Mouse (Mus musculus): ENCODE measurements around the gene Cox4i2. TPM values are rescaled to one million over a fixed set of nuclear protein-coding genes. Genes with fewer than 3 reads are reported as not detected.
A peak's percentile ranks its signal among the peaks of the same experiment; 100 is the strongest.

Cox4i2 gene
- polyA plus RNA-seq, 1 experiment from 2014 or later = 5.2 TPM

- Histone ChIP-seq H3K27ac (0 out of 2 replicates have a peak overlapping the region, but pooled peaks have one; percentile 45), H3K4me1 (peaks cover 48% of the 10 kb centered on the region)
Measured at GRCm38 (mm10) chr2:152736748-152737147, 17.2 kb upstream of the Cox4i2 start.

DNA sequence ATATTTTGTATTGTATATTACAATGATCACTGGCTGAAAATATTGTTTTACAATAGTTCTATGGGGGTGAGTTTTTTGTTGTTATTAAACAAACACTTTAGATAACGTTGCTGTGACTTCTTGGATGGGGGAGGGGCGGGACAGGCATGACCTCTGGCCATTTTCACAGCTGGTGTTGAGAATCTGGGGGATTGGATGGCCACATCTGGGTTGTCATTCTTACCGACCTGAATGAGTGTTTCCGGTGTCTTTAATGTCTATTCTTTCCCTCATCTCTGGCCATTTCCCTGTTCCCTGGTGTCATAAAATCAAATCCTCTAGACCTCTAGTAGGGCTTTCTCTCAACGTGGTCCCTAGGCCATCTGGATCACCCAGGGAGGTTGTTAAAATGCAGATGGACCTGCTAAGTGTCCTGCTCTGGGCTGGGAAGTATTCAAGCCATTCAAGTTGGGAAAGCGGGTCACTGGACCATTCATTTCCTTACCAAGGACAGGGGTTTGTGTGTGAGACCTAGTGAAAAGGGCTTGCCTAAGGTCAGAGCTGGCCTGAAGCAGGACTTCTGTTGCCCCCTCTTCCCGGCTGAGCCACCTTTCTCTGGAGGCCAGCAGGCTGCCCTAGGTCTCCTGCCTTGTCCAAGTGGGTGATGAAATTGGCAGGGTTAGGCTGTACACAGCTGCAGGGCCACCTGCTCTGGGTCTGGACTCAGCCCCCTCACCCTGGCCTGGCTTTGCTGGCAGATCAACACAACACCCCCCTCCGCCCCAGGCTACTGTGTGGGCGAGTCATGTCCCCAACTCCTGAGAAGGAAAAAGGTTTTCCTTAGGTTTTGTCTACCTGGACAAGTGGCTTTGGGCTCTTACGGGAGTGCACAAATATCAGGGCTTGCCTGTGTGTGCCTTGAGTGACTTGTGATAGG, 16.4 kb upstream of the Cox4i2 start:
- H3K4me2 ChIP-seq = peak overlapping the region; percentile 86
- H3K4me3 ChIP-seq = peak overlapping the region; percentile 48
- WGBS = 16% methylated on average over 10 of the region's 10 CpGs
- no peaks in the 10 kb centered on the region for H3K36me3 ChIP-seq (replicated peaks)
- H3K27ac ChIP-seq = peak overlapping the region; percentile 40; the same call in 1 of the 2 replicates
- peak overlapping the region; percentile 8; the same call in 1 of the 2 replicates for H3K9ac ChIP-seq
- 0 out of 2 replicates have a peak, but pooled peaks cover 5% of the 10 kb centered on the region for H3K27me3 ChIP-seq (replicated peaks)
- peaks cover 48% of the 10 kb centered on the region for H3K4me1 ChIP-seq
- H3K9me3 ChIP-seq = no peaks in the 10 kb centered on the region
- no peak for ATAC-seq (replicated peaks)

More at GRCm38 (mm10) chr2:152736748-152737147, 17.2 kb upstream of the Cox4i2 start:
- no peaks in the 10 kb centered on the region for H3K36me3 ChIP-seq (replicated peaks)
- peak overlapping the region; percentile 48 for H3K4me3 ChIP-seq
- 0% methylated on average over 22 of the region's 22 CpGs for WGBS
- H3K4me2 ChIP-seq = peak overlapping the region; percentile 86
- no peak for ATAC-seq (replicated peaks)
- H3K9me3 ChIP-seq = no peaks in the 10 kb centered on the region
- 0 out of 2 replicates have a peak, but pooled peaks cover 5% of the 10 kb centered on the region for H3K27me3 ChIP-seq (replicated peaks)
- peak overlapping the region; percentile 43 for H3K9ac ChIP-seq

DNA sequence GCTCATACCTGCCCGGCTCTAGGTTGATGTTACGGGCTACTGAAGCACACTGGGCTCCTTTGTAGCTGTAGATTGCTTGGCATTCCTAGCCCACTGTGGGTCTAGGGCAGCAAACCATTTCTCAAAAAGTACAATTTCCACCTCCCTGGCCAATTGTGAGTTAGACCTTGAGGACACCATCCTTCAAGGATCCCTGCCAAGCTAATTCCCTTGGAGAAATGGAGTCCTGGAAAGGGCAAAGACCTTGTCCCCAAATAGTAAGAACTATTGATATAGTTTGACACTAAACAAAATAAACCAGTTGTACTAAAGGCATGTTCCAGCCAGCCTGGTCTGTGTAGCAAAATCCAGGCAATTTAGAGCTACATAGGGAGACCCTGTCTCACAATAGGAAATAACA, 15.6 kb upstream of the Cox4i2 start:
- no peaks in the 10 kb centered on the region for H3K36me3 ChIP-seq (replicated peaks)
- ATAC-seq (replicated peaks) = no peak
- H3K4me1 ChIP-seq = peaks cover 48% of the 10 kb centered on the region
- H3K9me3 ChIP-seq = no peaks in the 10 kb centered on the region
- H3K27me3 ChIP-seq (replicated peaks) = 0 out of 2 replicates have a peak, but pooled peaks cover 5% of the 10 kb centered on the region
- WGBS = 57% methylated on average over 2 of the region's 2 CpGs
- 0 out of 2 replicates have a peak overlapping the region, but pooled peaks have one; percentile 12 for H3K27ac ChIP-seq
- H3K4me2 ChIP-seq = peak overlapping the region; percentile 86
- 0 out of 2 replicates have a peak overlapping the region, but pooled peaks have one; percentile 8 for H3K9ac ChIP-seq
- peak overlapping the region; percentile 48 for H3K4me3 ChIP-seq

GRCm38 (mm10) chr2:152739031-152739841, 14.7 kb upstream of the Cox4i2 start:
- ATAC-seq (replicated peaks) = 0 out of 2 replicates have a peak, but pooled peaks have one; percentile 8
- H3K36me3 ChIP-seq (replicated peaks) = no peaks in the 10 kb centered on the region
- H3K4me1 ChIP-seq = peaks cover 48% of the 10 kb centered on the region
- peak overlapping the region; percentile 39 for H3K4me3 ChIP-seq
- WGBS = 1% methylated on average over 34 of the region's 36 CpGs
- H3K27ac ChIP-seq = peak overlapping the region; percentile 37; the same call in 1 of the 2 replicates
- H3K9ac ChIP-seq = peak overlapping the region; percentile 38
- peak overlapping the region; percentile 86 for H3K4me2 ChIP-seq
- 0 out of 2 replicates have a peak, but pooled peaks cover 5% of the 10 kb centered on the region for H3K27me3 ChIP-seq (replicated peaks)
- H3K9me3 ChIP-seq = no peaks in the 10 kb centered on the region

DNA sequence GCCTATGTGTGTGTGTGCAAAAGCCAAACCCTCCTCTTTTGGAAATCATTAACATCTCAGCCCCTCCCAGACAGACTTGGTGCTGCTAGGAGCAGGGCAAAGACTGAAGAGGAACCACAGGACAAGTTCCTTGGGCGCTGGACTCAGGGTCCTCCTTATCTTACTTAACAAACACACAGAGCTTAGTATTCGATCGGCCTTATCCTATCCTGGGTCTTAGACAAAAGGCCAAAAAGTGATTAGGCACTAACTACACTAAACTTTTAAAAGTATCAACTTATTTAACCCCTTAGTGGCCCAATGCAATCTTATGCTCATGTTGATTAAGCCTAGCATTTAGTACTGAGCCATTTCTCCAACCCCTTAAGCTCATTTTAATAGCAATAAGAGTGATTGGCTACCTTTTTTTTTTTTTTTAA, 14.1 kb upstream of the Cox4i2 start:
- ATAC-seq (replicated peaks) = no peak
- no peak overlapping the region for H3K9ac ChIP-seq
- peaks cover 42% of the 10 kb centered on the region for H3K4me1 ChIP-seq
- H3K36me3 ChIP-seq (replicated peaks) = no peaks in the 10 kb centered on the region
- no peak overlapping the region for H3K4me3 ChIP-seq
- H3K4me2 ChIP-seq = peak overlapping the region; percentile 86; the same call in 1 of the 2 replicates
- no peak overlapping the region for H3K27ac ChIP-seq
- no peaks in the 10 kb centered on the region for H3K9me3 ChIP-seq
- WGBS = 33% methylated on average over 3 of the region's 3 CpGs
- 0 out of 2 replicates have a peak, but pooled peaks cover 5% of the 10 kb centered on the region for H3K27me3 ChIP-seq (replicated peaks)

GRCm38 (mm10) chr2:152740490-152740889, 13.5 kb upstream of the Cox4i2 start:
- H3K36me3 ChIP-seq (replicated peaks) = no peaks in the 10 kb centered on the region
- WGBS = 65% methylated on average over 5 of the region's 5 CpGs
- no peak for ATAC-seq (replicated peaks)
- no peak overlapping the region for H3K27ac ChIP-seq
- 0 out of 2 replicates have a peak, but pooled peaks cover 5% of the 10 kb centered on the region for H3K27me3 ChIP-seq (replicated peaks)
- H3K4me3 ChIP-seq = no peak overlapping the region
- no peak overlapping the region for H3K9ac ChIP-seq
- H3K9me3 ChIP-seq = no peaks in the 10 kb centered on the region
- no peak overlapping the region for H3K4me2 ChIP-seq
- H3K4me1 ChIP-seq = peaks cover 35% of the 10 kb centered on the region

DNA sequence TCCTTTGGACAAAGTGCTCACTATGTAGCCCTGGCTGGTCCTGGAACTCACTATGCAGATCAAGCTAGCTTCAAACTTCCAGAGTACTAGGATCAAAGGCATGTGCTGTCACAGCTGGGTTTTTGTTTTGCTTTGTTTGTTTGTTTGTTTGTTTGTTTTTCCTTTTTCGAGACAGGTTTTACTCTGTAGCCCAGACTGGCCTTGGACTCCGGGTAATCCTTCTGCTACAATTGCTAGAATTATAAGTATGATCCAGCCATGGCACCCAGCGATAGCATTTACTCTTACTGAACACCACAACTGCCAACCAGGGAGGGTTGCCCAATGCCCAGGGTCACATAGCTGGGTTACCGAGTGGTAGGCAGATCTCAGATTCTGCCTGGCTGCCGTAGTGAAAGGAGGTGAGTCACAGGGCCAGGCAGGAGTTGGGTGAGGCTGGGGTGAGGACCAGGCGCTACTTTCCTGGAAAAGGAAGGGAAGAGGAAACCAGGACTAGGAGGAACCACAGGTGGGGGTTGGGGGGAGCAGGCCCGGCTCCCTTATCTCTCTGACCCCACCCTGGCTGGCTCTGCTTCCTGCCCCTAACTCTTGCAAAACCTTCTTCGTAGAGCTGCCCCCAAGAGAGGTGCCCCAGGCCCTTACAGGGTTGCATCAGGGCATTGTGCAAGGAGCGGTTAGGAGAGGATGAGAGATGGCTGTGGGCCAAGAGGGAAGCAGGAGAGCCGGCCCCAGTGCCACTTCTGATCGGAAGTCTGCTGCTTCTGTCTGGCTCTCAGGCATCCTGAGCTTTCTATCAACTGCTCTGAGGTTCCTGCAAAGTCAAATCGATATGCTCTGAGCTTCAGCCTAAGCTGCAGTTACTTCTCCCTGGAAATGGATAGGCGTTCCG, 12.6 kb upstream of the Cox4i2 start:
- ATAC-seq (replicated peaks) = no peak
- WGBS = 47% methylated on average over 14 of the region's 14 CpGs
- Histone ChIP-seq H3K27ac (0 out of 2 replicates have a peak overlapping the region, but pooled peaks have one; percentile 27), H3K27me3 (replicated peaks) (0 out of 2 replicates have a peak, but pooled peaks cover 5% of the 10 kb centered on the region), H3K9me3 (no peaks in the 10 kb centered on the region), H3K4me1 (peaks cover 26% of the 10 kb centered on the region), H3K9ac (no peak overlapping the region), H3K4me2 (no peak overlapping the region), H3K36me3 (replicated peaks) (no peaks in the 10 kb centered on the region), H3K4me3 (no peak overlapping the region)

DNA sequence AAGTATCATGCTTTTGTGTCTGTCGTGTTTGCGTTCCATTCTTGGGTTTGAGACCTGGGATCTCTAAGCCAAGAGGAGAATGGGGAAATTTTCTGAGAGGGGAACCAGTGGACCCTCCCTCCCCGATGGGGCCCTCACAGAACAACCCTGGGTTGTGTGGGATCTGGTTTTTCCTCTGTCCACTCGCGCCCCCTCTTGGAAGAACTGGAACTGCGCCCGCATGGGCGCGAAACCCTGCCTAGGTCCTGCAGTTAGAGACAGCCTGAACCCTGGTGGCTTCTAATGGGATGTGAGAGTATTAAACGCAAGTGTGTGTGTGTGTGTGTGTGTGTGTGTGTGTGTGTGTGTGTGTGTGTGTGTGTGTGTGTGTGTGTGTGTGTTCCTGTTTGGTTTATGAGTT, 11.5 kb upstream of the Cox4i2 start:
- Histone ChIP-seq H3K4me2 (no peak overlapping the region), H3K9me3 (no peaks in the 10 kb centered on the region), H3K27ac (no peak overlapping the region), H3K4me3 (no peak overlapping the region), H3K9ac (no peak overlapping the region), H3K4me1 (peaks cover 20% of the 10 kb centered on the region), H3K36me3 (replicated peaks) (no peaks in the 10 kb centered on the region), H3K27me3 (replicated peaks) (0 out of 2 replicates have a peak, but pooled peaks cover 5% of the 10 kb centered on the region)
- 31% methylated on average over 10 of the region's 10 CpGs for WGBS
- no peak for ATAC-seq (replicated peaks)

GRCm38 (mm10) chr2:152756474-152757393, 2.8 kb downstream of the Cox4i2 start:
- Histone ChIP-seq H3K9ac (no peak overlapping the region), H3K4me2 (no peak overlapping the region), H3K36me3 (replicated peaks) (no peaks in the 10 kb centered on the region), H3K27me3 (replicated peaks) (0 out of 2 replicates have a peak, but pooled peaks cover 4% of the 10 kb centered on the region), H3K4me1 (peaks cover 8% of the 10 kb centered on the region), H3K27ac (no peak overlapping the region), H3K4me3 (no peak overlapping the region), H3K9me3 (no peaks in the 10 kb centered on the region)
- 67% methylated on average over 17 of the region's 17 CpGs for WGBS
- no peak for ATAC-seq (replicated peaks)

- Histone ChIP-seq H3K9ac (no peak overlapping the region), H3K27me3 (replicated peaks) (0 out of 2 replicates have a peak, but pooled peaks cover 4% of the 10 kb centered on the region), H3K27ac (no peak overlapping the region), H3K4me2 (no peak overlapping the region), H3K4me3 (no peak overlapping the region), H3K4me1 (peaks cover 8% of the 10 kb centered on the region), H3K36me3 (replicated peaks) (no peaks in the 10 kb centered on the region), H3K9me3 (no peaks in the 10 kb centered on the region)
- WGBS = 56% methylated on average over 2 of the region's 2 CpGs
- ATAC-seq (replicated peaks) = no peak
Measured at GRCm38 (mm10) chr2:152757478-152757877, 3.5 kb downstream of the Cox4i2 start.

All from midbrain, embryonic 15.5 days (tissue).